28 mouse cellular contexts compared by ENCODE assay signal in genomic region chr11:107065216-107065785, GRCm38 (mm10). TPM values are rescaled to one million over a fixed set of nuclear protein-coding genes. Genes with fewer than 3 reads are reported as not detected.
DNase-seq lines count a peak whose midpoint lies in the region; ATAC-seq and TF ChIP-seq lines count a peak whose summit lies in the region.
"Had no signal": no experiment of that assay in that cellular context is flagged by ENCODE, and none has a peak within 500 bp of the region (broad histone marks: within the 10 kb centered on the region; RNA-seq: fewer than 3 reads in every experiment).

No protein-coding gene starts in this region.

- 55% methylated on average over 11 of the region's 11 CpGs for WGBS in kidney, adult 2 months

- no peak overlapping the region for H3K4me3 ChIP-seq in kidney, adult 2 months (ENCODE audit: insufficient read depth, low read depth, low read length)
- H3K4me3 ChIP-seq in cortical plate, adult 2 months (ENCODE audit: insufficient read depth, low read length), result no peak overlapping the region
- H3K4me3 ChIP-seq: forebrain, embryonic 13.5 days; heart, embryonic 12.5 days; hindbrain, embryonic 10.5 days; hindbrain, embryonic 15.5 days; limb, embryonic 13.5 days; lung, embryonic 15.5 days; midbrain, embryonic 10.5 days; midbrain, embryonic 15.5 days; neural tube, embryonic 15.5 days had no signal

- ATAC-seq in Patski, result peak; percentile 92
- ATAC-seq: forebrain, embryonic 13.5 days; inflammation-experienced regulatory T-cells, adult 6 months; midbrain, embryonic 15.5 days had no signal

- in situ Hi-C loops in Patski (cut with MboI; ENCODE audit: low pct_unique_long_range_greater_than_20kb), result no loop called here

- H3K36me3 ChIP-seq in kidney, adult 2 months (ENCODE audit: control insufficient read depth, insufficient read depth, low read length), result peaks cover 3% of the 10 kb centered on the region; the same call in 1 of the 2 replicates

- TF ChIP-seq CTCF in kidney, adult 2 months (conservative IDR thresholded peaks at IDR 0.05; ENCODE audit: insufficient read depth, insufficient read length, low read depth, low read length), result no peak
- no peak for TF ChIP-seq CTCF in Patski (IDR thresholded peaks at IDR 0.05)
- TF ChIP-seq CTCF in cortical plate, adult 2 months (IDR thresholded peaks at IDR 0.05; ENCODE audit: extremely low read depth, insufficient read depth, low read length), result no peak

- intact Hi-C loops in gastrocnemius, postnatal 14 days (cut with DNase I; ENCODE audit: low total_unique reads), result no loop called here

- H3K4me1 ChIP-seq in kidney, adult 2 months (ENCODE audit: control insufficient read depth, insufficient read depth, low read length), result no peaks in the 10 kb centered on the region
- peaks cover 10% of the 10 kb centered on the region for H3K4me1 ChIP-seq in cortical plate, adult 2 months (ENCODE audit: control insufficient read depth, insufficient read depth, low read length)
- H3K4me1 ChIP-seq: forebrain, embryonic 13.5 days; hindbrain, embryonic 10.5 days; hindbrain, embryonic 15.5 days; limb, embryonic 13.5 days; lung, embryonic 15.5 days; midbrain, embryonic 10.5 days; midbrain, embryonic 15.5 days; neural tube, embryonic 15.5 days had no signal

- H3K27ac ChIP-seq in kidney, adult 2 months (ENCODE audit: insufficient read depth, low read depth, low read length), result no peak overlapping the region
- H3K27ac ChIP-seq in cortical plate, adult 2 months (ENCODE audit: insufficient read depth, low read length), result peak overlapping the region; percentile 21; the same call in 1 of the 2 replicates
- H3K27ac ChIP-seq: forebrain, embryonic 13.5 days; hindbrain, embryonic 10.5 days; hindbrain, embryonic 15.5 days; limb, embryonic 13.5 days; lung, embryonic 15.5 days; midbrain, embryonic 10.5 days; midbrain, embryonic 15.5 days; neural tube, embryonic 15.5 days; stomach, postnatal 0 days had no signal

- DNase-seq in kidney, adult 11 months, result peak; percentile 26
- DNase-seq in kidney, adult 2 months, result no peak
- peak; percentile 43 for DNase-seq in Muller cell, postnatal 12 days (ENCODE audit: inconsistent ontology term)
- peak; percentile 77 for DNase-seq in Patski (ENCODE audit: low read depth, low spot score)
- DNase-seq in urinary bladder, postnatal 4 days (ENCODE audit: low spot score in 2 of 2), result no peak
- DNase-seq in gastrocnemius, postnatal 14 days, result no peak
- DNase-seq: cerebellum, adult 11-12 months; cerebellum, adult 9-11 months; gastrocnemius, postnatal 10 days; heart, adult 18-20 months; kidney, postnatal 14 days; right cerebral cortex, postnatal 4 days; thymus, adult 18-20 months; thymus, postnatal 36 days had no signal

- POLR2A ChIA-PET in Patski (lab: Charles Lee), result interaction anchor here (1.1 kb wide), 1 partner anchor 28 kb away, joined by 3 read pairs; no protein-coding TSS in a partner anchor

- no peaks in the 10 kb centered on the region for H3K27me3 ChIP-seq in kidney, adult 2 months (replicated peaks; ENCODE audit: control insufficient read depth, insufficient read depth, low read length)
- no peaks in the 10 kb centered on the region for H3K27me3 ChIP-seq in Patski
- H3K27me3 ChIP-seq: CH12.LX; forebrain, embryonic 13.5 days; heart, embryonic 12.5 days; hindbrain, embryonic 15.5 days; limb, embryonic 13.5 days; lung, embryonic 15.5 days; midbrain, embryonic 15.5 days; neural tube, embryonic 15.5 days had no signal

- CTCF ChIA-PET in Patski (lab: Charles Lee), result interaction anchor here (1.0 to 2.4 kb wide), 6 partner anchors 10 to 67 kb away, joined by 3 to 11 read pairs (median 4); partner anchors contain the start of gene Bptf

- TF ChIP-seq POLR2A in kidney, adult 2 months (IDR thresholded peaks at IDR 0.05; ENCODE audit: low read depth, low read length), result no peak
- TF ChIP-seq POLR2A in cortical plate, adult 2 months (IDR thresholded peaks at IDR 0.05; ENCODE audit: extremely low read depth, insufficient read depth, low read length), result no peak

RNA-seq across cellular contexts. Expression of gene 1810010H24Rik, which starts 39.8 kb away (rescaled TPM):
- polyA plus RNA-seq in kidney, adult 2 months (2012; rRNA removed), result 1.8 and 2.6 TPM in 2 replicates
- 2.5 TPM for polyA plus RNA-seq in Patski (2021)
- polyA plus RNA-seq in cortical plate, adult 2 months (2012; rRNA removed), result 3.8 and 4.3 TPM in 2 replicates
- total RNA-seq in gastrocnemius, postnatal 14 days (2021), result 1 to 10 TPM; 1.4 to 2.1 TPM
- total RNA-seq: megakaryocyte progenitor cell, adult 5-6 weeks had no signal

Comparison
In these comparisons a context has a peak if more than half of its experiments do, and no peak if none do; other contexts are left out.
1. DNase-seq: peak in kidney, adult 11 months (single experiment), Muller cell, postnatal 12 days (single experiment) and Patski (single experiment); none in kidney, adult 2 months (single experiment), urinary bladder, postnatal 4 days (0 of 2) and gastrocnemius, postnatal 14 days (single experiment).